Mouse (Mus musculus): Measurements from ENCODE around the gene Krt87.

Krt87 gene

GRCm38 (mm10) chr15:101414807-101415565 lies 23.6 kb downstream of the Krt87 start:
- DNase-seq, result peak; percentile 16

- no peak for DNase-seq
Observed at GRCm38 (mm10) chr15:101413916-101414635, 24.5 kb downstream of the Krt87 start.

- DNase-seq, result peak; percentile 86
Observed at GRCm38 (mm10) chr15:101412188-101412587, 26.4 kb downstream of the Krt87 start.

- peak; percentile 85 for DNase-seq
Observed at GRCm38 (mm10) chr15:101410775-101411174, 27.8 kb downstream of the Krt87 start, which contains the start of gene Krt7. TSS of gene Krt7 (plus strand) at chr15:101411043.

GRCm38 (mm10) chr15:101398269-101398668 lies 40.3 kb downstream of the Krt87 start:
- DNase-seq, result peak; percentile 90

- DNase-seq, result no peak
Observed at GRCm38 (mm10) chr15:101397683-101398082, 40.9 kb downstream of the Krt87 start.

- no peak for DNase-seq
Observed at GRCm38 (mm10) chr15:101396921-101397320, 41.7 kb downstream of the Krt87 start.

- DNase-seq, result no peak
Observed at GRCm38 (mm10) chr15:101396466-101396865, 42.1 kb downstream of the Krt87 start.

GRCm38 (mm10) chr15:101394908-101395307 lies 43.7 kb downstream of the Krt87 start:
- DNase-seq, result peak; percentile 59

- DNase-seq, result no peak
Observed at GRCm38 (mm10) chr15:101392251-101392650, 46.4 kb downstream of the Krt87 start.

GRCm38 (mm10) chr15:101390203-101390602 lies 48.4 kb downstream of the Krt87 start:
- no peak for DNase-seq

GRCm38 (mm10) chr15:101388034-101388541 lies 50.5 kb downstream of the Krt87 start:
- DNase-seq, result peak; percentile 78

- peak; percentile 83 for DNase-seq
Observed at GRCm38 (mm10) chr15:101387176-101387575, 51.4 kb downstream of the Krt87 start.

- DNase-seq, result no peak
Observed at GRCm38 (mm10) chr15:101385064-101385463, 53.5 kb downstream of the Krt87 start.

- no peak for DNase-seq
Observed at GRCm38 (mm10) chr15:101384610-101385009, 54.0 kb downstream of the Krt87 start.

- no peak for DNase-seq
Observed at GRCm38 (mm10) chr15:101382811-101383210, 55.8 kb downstream of the Krt87 start.

GRCm38 (mm10) chr15:101381758-101382157 lies 56.8 kb downstream of the Krt87 start:
- DNase-seq, result peak; percentile 94

All from lung, postnatal 36 days (tissue).